Mouse (Mus musculus) left cerebral cortex, postnatal 25 days (tissue): ENCODE measurements around the gene Tulp1. TPM values are rescaled to one million over a fixed set of nuclear protein-coding genes. Genes with fewer than 3 reads are reported as not detected.
"Not testable (repeated sequence)": the region's sequence is repeated elsewhere in the genome, so short reads cannot be mapped to it uniquely, and the experiment has no call there.

ENCODE experiments used
- DNase-seq, 2 experiments: peaks; one replicate each; pipeline ENCODE4 v3.0.0; 2022; ENCODE audit warnings: low spot score in 2 of 2, mixed read lengths in 1 of 2
- intact Hi-C: fragments of 180-260 bp; cut with DNase I; formaldehyde crosslinking; loops from one replicate; pipeline ENCODE4 v1.15.1; 2025
- total RNA-seq, 2 experiments: library from RNA; stranded (reverse); gene quantifications; 2 replicates each; pipeline ENCODE4 v1.2.3; 2021

Tulp1 gene
- total RNA-seq = not detected

GRCm38 (mm10) chr17:28365122-28365521, at the start of gene Tulp1:
Gene Tulp1 (minus strand): TSS chr17:28365222.
- intact Hi-C loops = no loop called here

GRCm38 (mm10) chr17:28411381-28411960, 46.4 kb upstream of the Tulp1 start:
- DNase-seq = no peak
- intact Hi-C loops = no loop called here

More at GRCm38 (mm10) chr17:28365122-28365521, at the start of gene Tulp1:
- no peak for DNase-seq

GRCm38 (mm10) chr17:28410731-28411130, 45.7 kb upstream of the Tulp1 start:
- intact Hi-C loops = no loop called here
- DNase-seq = no peak

GRCm38 (mm10) chr17:28408251-28408918, 43.4 kb upstream of the Tulp1 start:
- intact Hi-C loops = loop anchor here (5.0 kb wide), 1 partner anchor 49 kb away; no protein-coding TSS in a partner anchor
- no peak for DNase-seq

GRCm38 (mm10) chr17:28407418-28408250, 42.6 kb upstream of the Tulp1 start:
- intact Hi-C loops = loop anchor here (1.0 to 5.0 kb wide), 2 partner anchors 50 to 121 kb away; no protein-coding TSS in a partner anchor
- peak; percentile 87 to 89 for DNase-seq

- intact Hi-C loops = loop anchor here (5.0 kb wide), 1 partner anchor 51 kb away; no protein-coding TSS in a partner anchor
- DNase-seq = peak; percentile 42 to 79
Measured at GRCm38 (mm10) chr17:28406471-28406870, 41.4 kb upstream of the Tulp1 start.

- not testable (repeated sequence) for DNase-seq
- intact Hi-C loops = loop anchor here (5.0 kb wide), 1 partner anchor 53 kb away; no protein-coding TSS in a partner anchor
Measured at GRCm38 (mm10) chr17:28404745-28405144, 39.7 kb upstream of the Tulp1 start.

GRCm38 (mm10) chr17:28404301-28404700, 39.3 kb upstream of the Tulp1 start:
- intact Hi-C loops = no loop called here
- DNase-seq = no peak

GRCm38 (mm10) chr17:28394994-28395393, 30.0 kb upstream of the Tulp1 start:
- intact Hi-C loops = no loop called here

GRCm38 (mm10) chr17:28394051-28394765, 29.2 kb upstream of the Tulp1 start:
- intact Hi-C loops = no loop called here
- DNase-seq = no peak

More at GRCm38 (mm10) chr17:28394994-28395393, 30.0 kb upstream of the Tulp1 start:
- DNase-seq = no peak

- DNase-seq = no peak
- intact Hi-C loops = no loop called here
Measured at GRCm38 (mm10) chr17:28391568-28392432, 26.8 kb upstream of the Tulp1 start.

- intact Hi-C loops = no loop called here
- DNase-seq = no peak
Measured at GRCm38 (mm10) chr17:28388534-28388933, 23.5 kb upstream of the Tulp1 start.

- intact Hi-C loops = loop anchor here (2.0 kb wide), 1 partner anchor 142 kb away; no protein-coding TSS in a partner anchor
- DNase-seq = peak; percentile 81 to 86
Measured at GRCm38 (mm10) chr17:28386150-28386905, 21.3 kb upstream of the Tulp1 start.

- intact Hi-C loops = no loop called here
- no peak for DNase-seq
Measured at GRCm38 (mm10) chr17:28384298-28384697, 19.3 kb upstream of the Tulp1 start.

GRCm38 (mm10) chr17:28380255-28380654, 15.2 kb upstream of the Tulp1 start:
- DNase-seq = no peak
- intact Hi-C loops = no loop called here

GRCm38 (mm10) chr17:28375592-28376061, 10.6 kb upstream of the Tulp1 start:
- DNase-seq = no peak
- intact Hi-C loops = no loop called here

- intact Hi-C loops = no loop called here
- DNase-seq = no peak
Measured at GRCm38 (mm10) chr17:28374494-28374893, 9.5 kb upstream of the Tulp1 start.

- intact Hi-C loops = no loop called here
- no peak for DNase-seq
Measured at GRCm38 (mm10) chr17:28373821-28374220, 8.8 kb upstream of the Tulp1 start.
